Mouse (Mus musculus) ES-Bruce4 (cell line): Measurements from ENCODE around the gene Ctdspl. TPM values are rescaled to one million over a fixed set of nuclear protein-coding genes. Genes with fewer than 3 reads are reported as not detected.

ENCODE experiments used
- H3K27ac ChIP-seq: 2 replicates; pipeline ENCODE4 v1.5.1; 2012; ENCODE audit warnings: low read length, inconsistent platforms; ENCODE audit not compliant: insufficient read depth
- H3K27me3 ChIP-seq: 2 replicates; pipeline ENCODE4 v1.6.1; 2012; ENCODE audit warnings: mild to moderate bottlenecking, low read length, inconsistent platforms; ENCODE audit not compliant: control insufficient read depth, poor library complexity, insufficient read depth, severe bottlenecking
- H3K36me3 ChIP-seq: 2 replicates; pipeline ENCODE4 v1.6.1; 2012; ENCODE audit warnings: inconsistent platforms, mild to moderate bottlenecking, low read length, moderate library complexity; ENCODE audit not compliant: control insufficient read depth, poor library complexity, insufficient read depth, severe bottlenecking
- H3K4me1 ChIP-seq: one replicate; pipeline ENCODE4 v1.8.1; 2011; ENCODE audit warnings: low read length; ENCODE audit not compliant: control insufficient read depth, insufficient read depth
- H3K4me3 ChIP-seq: 2 replicates; pipeline ENCODE4 v1.5.1; 2011; ENCODE audit warnings: low read depth, mild to moderate bottlenecking, low read length
- H3K9ac ChIP-seq: 2 replicates; pipeline ENCODE4 v1.6.1; 2012; ENCODE audit warnings: low read depth, mild to moderate bottlenecking, inconsistent platforms; ENCODE audit not compliant: poor library complexity, severe bottlenecking
- H3K9me3 ChIP-seq: replicated peaks from 2 replicates; pipeline ENCODE4 v1.6.1; 2012; ENCODE audit warnings: mild to moderate bottlenecking, low read length, inconsistent platforms; ENCODE audit not compliant: control insufficient read depth, poor library complexity, insufficient read depth, severe bottlenecking
- CTCF ChIP-seq: IDR thresholded peaks from one replicate; pipeline ENCODE4 v1.8.1; 2011; ENCODE audit warnings: low read depth, low read length
- EP300 ChIP-seq: IDR thresholded peaks from 2 replicates; pipeline ENCODE4 v1.6.1; 2011; ENCODE audit warnings: low read depth, low read length; ENCODE audit not compliant: insufficient read depth
- POLR2A ChIP-seq: IDR thresholded peaks from one replicate; pipeline ENCODE4 v1.8.1; 2011; ENCODE audit warnings: low read length; ENCODE audit not compliant: insufficient read depth
- polyA plus RNA-seq: library from polyadenylated mRNA; stranded (reverse); fragments of >200 nt; gene quantifications from 2 replicates; pipeline ENCODE4 v1.2.4, GENCODE M21; 2011; ENCODE audit warnings: low read depth; ENCODE audit not compliant: missing spikeins, insufficient read depth, insufficient read length

Gene Ctdspl
- polyA plus RNA-seq, 1 experiment = 20.2 TPM

- H3K27me3 ChIP-seq = no peaks in the 10 kb centered on the region
- H3K9ac ChIP-seq = no peak overlapping the region
- H3K9me3 ChIP-seq = no peaks in the 10 kb centered on the region
- H3K36me3 ChIP-seq = no peaks in the 10 kb centered on the region
- no peaks in the 10 kb centered on the region for H3K4me1 ChIP-seq
- H3K4me3 ChIP-seq = no peak overlapping the region
- TF ChIP-seq POLR2A (no peak), EP300 (no peak), CTCF (no peak)
- H3K27ac ChIP-seq = no peak overlapping the region
Observed at GRCm38 (mm10) chr9:118883150-118883549, 43.1 kb upstream of the Ctdspl start.

- Histone ChIP-seq H3K27ac (no peak overlapping the region), H3K4me1 (no peaks in the 10 kb centered on the region), H3K9me3 (no peaks in the 10 kb centered on the region), H3K4me3 (no peak overlapping the region), H3K36me3 (no peaks in the 10 kb centered on the region), H3K27me3 (no peaks in the 10 kb centered on the region), H3K9ac (no peak overlapping the region)
- no peak for TF ChIP-seq EP300
- TF ChIP-seq POLR2A = no peak
Observed at GRCm38 (mm10) chr9:118885785-118886184, 40.5 kb upstream of the Ctdspl start.

GRCm38 (mm10) chr9:118887201-118887600, 39.1 kb upstream of the Ctdspl start:
- Histone ChIP-seq H3K36me3 (no peaks in the 10 kb centered on the region), H3K9me3 (no peaks in the 10 kb centered on the region), H3K4me3 (no peak overlapping the region), H3K27ac (no peak overlapping the region), H3K4me1 (no peaks in the 10 kb centered on the region), H3K27me3 (no peaks in the 10 kb centered on the region), H3K9ac (no peak overlapping the region)
- no peak for TF ChIP-seq POLR2A
- TF ChIP-seq CTCF = no peak
- no peak for TF ChIP-seq EP300

GRCm38 (mm10) chr9:118887734-118888133, 38.5 kb upstream of the Ctdspl start:
- Histone ChIP-seq H3K36me3 (no peaks in the 10 kb centered on the region), H3K27ac (no peak overlapping the region), H3K4me1 (no peaks in the 10 kb centered on the region), H3K9ac (no peak overlapping the region), H3K4me3 (no peak overlapping the region), H3K27me3 (no peaks in the 10 kb centered on the region), H3K9me3 (peaks cover under 1% of the 10 kb centered on the region; the same call in 1 of the 2 replicates)
- TF ChIP-seq CTCF = peak; percentile 29
- TF ChIP-seq EP300 = no peak

- no peak overlapping the region for H3K9ac ChIP-seq
- peaks cover 2% of the 10 kb centered on the region; the same call in 1 of the 2 replicates for H3K9me3 ChIP-seq
Observed at GRCm38 (mm10) chr9:118890149-118890548, 36.1 kb upstream of the Ctdspl start.

GRCm38 (mm10) chr9:118890645-118891044, 35.6 kb upstream of the Ctdspl start:
- peaks cover 2% of the 10 kb centered on the region; the same call in 1 of the 2 replicates for H3K9me3 ChIP-seq
- H3K27me3 ChIP-seq = no peaks in the 10 kb centered on the region
- no peak overlapping the region for H3K4me3 ChIP-seq
- TF ChIP-seq CTCF (no peak), EP300 (no peak), POLR2A (no peak)
- no peak overlapping the region for H3K9ac ChIP-seq
- H3K36me3 ChIP-seq = no peaks in the 10 kb centered on the region
- H3K27ac ChIP-seq = no peak overlapping the region
- no peaks in the 10 kb centered on the region for H3K4me1 ChIP-seq

More at GRCm38 (mm10) chr9:118890149-118890548, 36.1 kb upstream of the Ctdspl start:
- Histone ChIP-seq H3K27me3 (no peaks in the 10 kb centered on the region), H3K27ac (no peak overlapping the region), H3K4me1 (no peaks in the 10 kb centered on the region), H3K4me3 (no peak overlapping the region), H3K36me3 (no peaks in the 10 kb centered on the region)
- no peak for TF ChIP-seq CTCF
- TF ChIP-seq EP300 = no peak
- no peak for TF ChIP-seq POLR2A
